Mouse (Mus musculus): ENCODE results near the gene Gdi2. TPM values are rescaled to one million over a fixed set of nuclear protein-coding genes. Genes with fewer than 3 reads are reported as not detected.

Gdi2 gene
- polyA plus RNA-seq, 1 experiment from 2014 or later, result 342 TPM

GRCm38 (mm10) chr13:3541159-3541782, 3.4 kb downstream of the Gdi2 start:
- no peak overlapping the region for H3K9ac ChIP-seq (ENCODE audit: low read length)
- no peaks in the 10 kb centered on the region for H3K36me3 ChIP-seq (ENCODE audit: control insufficient read depth, insufficient read depth)
- no peak overlapping the region for H3K4me2 ChIP-seq (ENCODE audit: low read depth, low read length)
- no peak overlapping the region for H3K27ac ChIP-seq (ENCODE audit: low read length)
- 75% methylated on average over 2 of the region's 2 CpGs for WGBS
- H3K9me3 ChIP-seq (replicated peaks; ENCODE audit: control insufficient read depth, low read length), result 0 out of 2 replicates have a peak, but pooled peaks cover 2% of the 10 kb centered on the region
- H3K27me3 ChIP-seq (ENCODE audit: control insufficient read depth, insufficient read depth, low read length), result no peaks in the 10 kb centered on the region
- ATAC-seq (replicated peaks; ENCODE audit: extremely low read depth, insufficient read depth, low FRiP score), result no peak
- H3K4me1 ChIP-seq (ENCODE audit: control insufficient read depth, insufficient read depth, low read length), result peaks cover 49% of the 10 kb centered on the region
- H3K4me3 ChIP-seq (ENCODE audit: low read length), result no peak overlapping the region

GRCm38 (mm10) chr13:3544077-3544874, 6.4 kb downstream of the Gdi2 start:
- H3K4me1 ChIP-seq (ENCODE audit: control insufficient read depth, insufficient read depth, low read length), result peaks cover 57% of the 10 kb centered on the region
- H3K36me3 ChIP-seq (ENCODE audit: control insufficient read depth, insufficient read depth), result 0 out of 2 replicates have a peak, but pooled peaks cover 5% of the 10 kb centered on the region
- WGBS, result 90% methylated on average over 4 of the region's 4 CpGs
- H3K9ac ChIP-seq (ENCODE audit: low read length), result no peak overlapping the region
- no peaks in the 10 kb centered on the region for H3K27me3 ChIP-seq (ENCODE audit: control insufficient read depth, insufficient read depth, low read length)
- H3K4me2 ChIP-seq (ENCODE audit: low read depth, low read length), result no peak overlapping the region
- H3K9me3 ChIP-seq (replicated peaks; ENCODE audit: control insufficient read depth, low read length), result no peaks in the 10 kb centered on the region
- no peak for ATAC-seq (replicated peaks; ENCODE audit: extremely low read depth, insufficient read depth, low FRiP score)
- no peak overlapping the region for H3K4me3 ChIP-seq (ENCODE audit: low read length)
- H3K27ac ChIP-seq (ENCODE audit: low read length), result no peak overlapping the region

DNA sequence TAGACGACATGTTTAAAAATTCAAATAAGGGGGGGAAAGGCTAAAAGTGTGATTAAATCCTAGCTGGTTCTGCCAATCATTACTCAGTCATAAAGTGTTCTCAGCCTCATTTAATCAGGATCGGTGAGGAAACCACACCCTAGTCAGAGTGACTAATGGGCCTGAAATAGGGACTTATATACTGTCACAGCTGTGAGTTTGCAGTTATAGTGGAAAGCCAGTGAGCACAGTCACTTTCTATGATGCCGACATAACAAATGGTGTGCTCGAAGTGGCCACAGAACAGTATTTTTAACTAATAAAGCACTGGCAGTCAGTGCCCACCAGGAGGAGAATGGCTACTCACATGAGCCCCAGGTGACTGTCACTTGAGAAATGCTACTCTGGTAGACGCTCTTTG, 7.1 kb downstream of the Gdi2 start:
- no peaks in the 10 kb centered on the region for H3K9me3 ChIP-seq (replicated peaks; ENCODE audit: control insufficient read depth, low read length)
- no peak overlapping the region for H3K4me3 ChIP-seq (ENCODE audit: low read length)
- 59% methylated on average over 5 of the region's 5 CpGs for WGBS
- H3K9ac ChIP-seq (ENCODE audit: low read length), result no peak overlapping the region
- peaks cover 7% of the 10 kb centered on the region; the same call in 1 of the 2 replicates for H3K36me3 ChIP-seq (ENCODE audit: control insufficient read depth, insufficient read depth)
- H3K4me2 ChIP-seq (ENCODE audit: low read depth, low read length), result no peak overlapping the region
- peaks cover 51% of the 10 kb centered on the region for H3K4me1 ChIP-seq (ENCODE audit: control insufficient read depth, insufficient read depth, low read length)
- H3K27ac ChIP-seq (ENCODE audit: low read length), result no peak overlapping the region
- ATAC-seq (replicated peaks; ENCODE audit: extremely low read depth, insufficient read depth, low FRiP score), result 0 out of 2 replicates have a peak, but pooled peaks have one; percentile 12
- no peaks in the 10 kb centered on the region for H3K27me3 ChIP-seq (ENCODE audit: control insufficient read depth, insufficient read depth, low read length)

DNA sequence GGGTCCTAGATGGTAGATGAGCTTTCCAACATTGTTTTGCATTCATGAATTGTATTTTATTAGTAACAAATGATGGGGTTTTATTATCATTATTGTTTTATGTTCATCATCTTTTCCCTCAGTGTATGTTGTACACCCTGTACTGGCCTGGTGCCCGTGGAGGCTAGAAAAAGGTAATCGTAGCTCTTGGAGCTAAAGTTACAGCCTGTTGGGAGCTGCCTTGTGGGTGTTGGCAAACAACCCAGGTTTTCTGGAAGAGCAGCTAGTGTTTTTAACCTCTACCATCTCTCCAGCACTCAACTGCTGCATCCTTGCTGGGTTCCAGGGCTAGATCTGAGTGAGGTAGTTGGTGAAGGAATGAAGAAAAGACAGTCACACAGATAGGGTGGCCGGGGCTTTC, 9.5 kb downstream of the Gdi2 start:
- H3K36me3 ChIP-seq (ENCODE audit: control insufficient read depth, insufficient read depth), result peaks cover 16% of the 10 kb centered on the region
- H3K9me3 ChIP-seq (replicated peaks; ENCODE audit: control insufficient read depth, low read length), result no peaks in the 10 kb centered on the region
- H3K27ac ChIP-seq (ENCODE audit: low read length), result 0 out of 2 replicates have a peak overlapping the region, but pooled peaks have one; percentile 28
- H3K9ac ChIP-seq (ENCODE audit: low read length), result no peak overlapping the region
- ATAC-seq (replicated peaks; ENCODE audit: extremely low read depth, insufficient read depth, low FRiP score), result no peak
- H3K4me1 ChIP-seq (ENCODE audit: control insufficient read depth, insufficient read depth, low read length), result peaks cover 36% of the 10 kb centered on the region
- H3K27me3 ChIP-seq (ENCODE audit: control insufficient read depth, insufficient read depth, low read length), result no peaks in the 10 kb centered on the region
- no peak overlapping the region for H3K4me2 ChIP-seq (ENCODE audit: low read depth, low read length)
- H3K4me3 ChIP-seq (ENCODE audit: low read length), result no peak overlapping the region
- 60% methylated on average over 3 of the region's 3 CpGs for WGBS

GRCm38 (mm10) chr13:3547856-3548255, 10.0 kb downstream of the Gdi2 start:
- no peak for ATAC-seq (replicated peaks; ENCODE audit: extremely low read depth, insufficient read depth, low FRiP score)
- peaks cover 33% of the 10 kb centered on the region for H3K4me1 ChIP-seq (ENCODE audit: control insufficient read depth, insufficient read depth, low read length)
- WGBS, result 79% methylated on average over 6 of the region's 6 CpGs
- no peak overlapping the region for H3K4me2 ChIP-seq (ENCODE audit: low read depth, low read length)
- no peak overlapping the region for H3K4me3 ChIP-seq (ENCODE audit: low read length)
- H3K27ac ChIP-seq (ENCODE audit: low read length), result 0 out of 2 replicates have a peak overlapping the region, but pooled peaks have one; percentile 28
- H3K9me3 ChIP-seq (replicated peaks; ENCODE audit: control insufficient read depth, low read length), result no peaks in the 10 kb centered on the region
- no peak overlapping the region for H3K9ac ChIP-seq (ENCODE audit: low read length)
- peaks cover 20% of the 10 kb centered on the region for H3K36me3 ChIP-seq (ENCODE audit: control insufficient read depth, insufficient read depth)
- no peaks in the 10 kb centered on the region for H3K27me3 ChIP-seq (ENCODE audit: control insufficient read depth, insufficient read depth, low read length)

GRCm38 (mm10) chr13:3563130-3563529, 25.3 kb downstream of the Gdi2 start:
- H3K27me3 ChIP-seq (ENCODE audit: control insufficient read depth, insufficient read depth, low read length), result no peaks in the 10 kb centered on the region
- H3K9ac ChIP-seq (ENCODE audit: low read length), result no peak overlapping the region
- ATAC-seq (replicated peaks; ENCODE audit: extremely low read depth, insufficient read depth, low FRiP score), result no peak
- no peak overlapping the region for H3K4me2 ChIP-seq (ENCODE audit: low read depth, low read length)
- no peaks in the 10 kb centered on the region for H3K9me3 ChIP-seq (replicated peaks; ENCODE audit: control insufficient read depth, low read length)
- 88% methylated on average over 1 of the region's 1 CpGs for WGBS
- peaks cover 32% of the 10 kb centered on the region for H3K36me3 ChIP-seq (ENCODE audit: control insufficient read depth, insufficient read depth)
- no peaks in the 10 kb centered on the region for H3K4me1 ChIP-seq (ENCODE audit: control insufficient read depth, insufficient read depth, low read length)
- no peak overlapping the region for H3K4me3 ChIP-seq (ENCODE audit: low read length)
- no peak overlapping the region for H3K27ac ChIP-seq (ENCODE audit: low read length)

DNA sequence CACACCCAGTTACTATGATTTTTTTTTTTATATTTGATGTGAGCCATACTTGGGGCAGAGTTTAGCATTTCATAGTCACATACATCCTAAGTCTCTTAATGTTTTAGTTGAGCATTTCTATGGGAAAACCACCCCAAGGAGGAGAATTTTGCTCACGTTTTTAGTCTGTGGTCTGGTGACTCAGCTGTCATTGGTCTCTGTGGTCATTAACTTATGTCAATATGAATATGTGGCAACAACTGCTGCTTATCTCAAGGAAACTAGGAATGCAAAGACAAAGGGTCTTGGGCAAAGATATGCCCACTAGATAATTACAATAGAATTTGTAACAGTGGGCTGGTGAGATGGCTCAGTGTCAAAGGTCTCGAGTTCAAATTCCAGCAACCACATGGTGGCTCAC, 26.1 kb downstream of the Gdi2 start:
- H3K9ac ChIP-seq (ENCODE audit: low read length), result no peak overlapping the region
- H3K4me1 ChIP-seq (ENCODE audit: control insufficient read depth, insufficient read depth, low read length), result no peaks in the 10 kb centered on the region
- H3K4me2 ChIP-seq (ENCODE audit: low read depth, low read length), result no peak overlapping the region
- WGBS, result 90% methylated on average over 2 of the region's 2 CpGs
- ATAC-seq (replicated peaks; ENCODE audit: extremely low read depth, insufficient read depth, low FRiP score), result no peak
- no peak overlapping the region for H3K27ac ChIP-seq (ENCODE audit: low read length)
- H3K4me3 ChIP-seq (ENCODE audit: low read length), result no peak overlapping the region
- peaks cover 35% of the 10 kb centered on the region for H3K36me3 ChIP-seq (ENCODE audit: control insufficient read depth, insufficient read depth)
- H3K27me3 ChIP-seq (ENCODE audit: control insufficient read depth, insufficient read depth, low read length), result no peaks in the 10 kb centered on the region
- H3K9me3 ChIP-seq (replicated peaks; ENCODE audit: control insufficient read depth, low read length), result no peaks in the 10 kb centered on the region

DNA sequence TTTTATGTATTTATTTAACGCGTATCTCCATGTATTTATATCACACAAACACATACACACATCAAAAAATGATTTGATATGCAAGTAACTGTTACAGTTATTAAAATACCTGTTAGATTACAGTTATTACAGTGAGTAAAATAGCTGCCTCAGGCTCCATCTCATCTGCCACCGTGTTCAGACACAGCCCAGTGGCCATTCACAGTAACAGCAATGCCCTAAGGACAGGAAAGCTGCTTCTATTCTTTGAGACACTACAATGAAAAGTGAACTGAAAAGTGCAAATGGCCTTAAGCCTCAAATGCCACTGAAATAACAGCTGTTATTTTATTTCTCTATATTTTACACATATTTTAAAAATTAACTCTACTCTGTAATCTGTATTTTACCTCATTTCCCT, 52.9 kb downstream of the Gdi2 start:
- Histone ChIP-seq H3K4me1 (ENCODE audit: control insufficient read depth, insufficient read depth, low read length) (no peaks in the 10 kb centered on the region), H3K4me2 (ENCODE audit: low read depth, low read length) (no peak overlapping the region), H3K27ac (ENCODE audit: low read length) (no peak overlapping the region), H3K9me3 (replicated peaks; ENCODE audit: control insufficient read depth, low read length) (no peaks in the 10 kb centered on the region), H3K36me3 (ENCODE audit: control insufficient read depth, insufficient read depth) (peaks cover 32% of the 10 kb centered on the region), H3K9ac (ENCODE audit: low read length) (no peak overlapping the region), H3K4me3 (ENCODE audit: low read length) (no peak overlapping the region), H3K27me3 (ENCODE audit: control insufficient read depth, insufficient read depth, low read length) (no peaks in the 10 kb centered on the region)
- 79% methylated on average over 3 of the region's 3 CpGs for WGBS
- ATAC-seq (replicated peaks; ENCODE audit: extremely low read depth, insufficient read depth, low FRiP score), result no peak

DNA sequence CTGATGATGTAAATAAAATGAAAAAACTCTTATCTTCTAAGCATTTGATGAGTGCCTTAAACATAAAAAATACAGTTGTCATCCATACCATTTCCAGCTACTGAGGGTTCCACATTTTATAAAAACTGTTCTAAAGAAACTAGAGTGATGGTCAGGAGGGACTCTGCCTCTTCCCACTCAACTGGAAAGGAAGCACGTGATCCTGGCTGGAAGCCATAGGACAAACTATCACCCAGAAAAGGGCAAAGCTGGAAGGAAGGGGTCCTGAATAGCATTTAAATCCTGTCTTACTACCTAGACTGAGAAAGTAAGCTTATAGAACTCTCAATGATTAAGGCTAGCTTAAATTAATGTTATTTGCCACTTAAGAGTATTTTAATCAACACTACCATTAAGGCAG, 56.4 kb downstream of the Gdi2 start:
- H3K4me1 ChIP-seq (ENCODE audit: control insufficient read depth, insufficient read depth, low read length), result no peaks in the 10 kb centered on the region
- no peaks in the 10 kb centered on the region for H3K27me3 ChIP-seq (ENCODE audit: control insufficient read depth, insufficient read depth, low read length)
- no peak overlapping the region for H3K9ac ChIP-seq (ENCODE audit: low read length)
- peaks cover 37% of the 10 kb centered on the region for H3K36me3 ChIP-seq (ENCODE audit: control insufficient read depth, insufficient read depth)
- ATAC-seq (replicated peaks; ENCODE audit: extremely low read depth, insufficient read depth, low FRiP score), result no peak
- H3K27ac ChIP-seq (ENCODE audit: low read length), result no peak overlapping the region
- no peaks in the 10 kb centered on the region for H3K9me3 ChIP-seq (replicated peaks; ENCODE audit: control insufficient read depth, low read length)
- no peak overlapping the region for H3K4me3 ChIP-seq (ENCODE audit: low read length)
- 82% methylated on average over 1 of the region's 1 CpGs for WGBS
- H3K4me2 ChIP-seq (ENCODE audit: low read depth, low read length), result no peak overlapping the region

Data from heart, embryonic 16.5 days (tissue).